Mouse (Mus musculus): ENCODE measurements at regions not wholly inside any gene's neighbourhood (a gene's known extent, or its start where the extent isn't known, plus 50 kb on each side); places are given as distances from the start of the nearest gene placed in this dataset.

- TF ChIP-seq CTCF (IDR thresholded peaks at IDR 0.05; ENCODE audit: low read depth, low read length) (no peak), POLR2A (IDR thresholded peaks at IDR 0.05; ENCODE audit: borderline replicate concordance, low read depth, low read length) (no peak)
These were observed 248.2 kb upstream of the Camk1g start for GRCm38 (mm10) chr1:193618250-193618649.
